Mouse (Mus musculus) megakaryocyte-erythroid progenitor cell, adult 5 weeks (primary cell): ENCODE results near the gene Vwa5b2. TPM values are rescaled to one million over a fixed set of nuclear protein-coding genes. Genes with fewer than 3 reads are reported as not detected.

ENCODE experiments used
- polyA plus RNA-seq: library from polyadenylated mRNA; stranded (reverse); fragments of >175 nt; gene quantifications from 2 replicates; pipeline ENCODE4 v1.2.3, GENCODE M21; 2012

The Vwa5b2 gene
- polyA plus RNA-seq, result 0.02 and 0.19 TPM in 2 replicates

DNA sequence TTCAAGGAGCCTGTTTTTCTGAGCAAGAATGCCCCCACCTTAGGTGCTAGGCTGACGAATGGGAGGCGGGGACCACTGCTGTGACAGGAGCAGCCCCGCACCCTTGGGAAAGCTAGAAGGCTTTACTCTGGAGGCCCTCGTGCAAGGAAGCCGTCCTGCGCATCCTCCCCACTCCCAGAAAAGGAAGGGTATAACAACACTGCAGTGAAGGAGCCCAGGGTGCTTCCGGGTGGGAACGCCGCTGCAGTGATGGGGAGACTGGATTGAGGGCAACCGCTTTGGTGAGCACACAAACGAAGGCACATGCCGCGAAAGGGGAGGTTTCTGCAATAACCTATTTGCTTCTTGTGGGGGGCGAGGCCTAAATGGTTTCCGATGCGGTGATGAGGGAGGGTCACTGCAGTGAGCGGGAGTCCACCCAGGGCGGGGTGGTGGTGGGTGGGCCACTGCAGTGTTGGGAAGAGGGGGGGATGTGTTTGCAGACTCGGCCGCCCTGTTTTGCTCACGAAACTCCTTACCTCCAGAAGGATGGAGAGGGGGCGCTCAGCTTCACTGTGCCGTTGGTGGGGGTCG lies at the start of gene Vwa5b2:
Gene Vwa5b2, plus strand, starts transcription at position 106 of the 573 bp plus-strand sequence.

DNA sequence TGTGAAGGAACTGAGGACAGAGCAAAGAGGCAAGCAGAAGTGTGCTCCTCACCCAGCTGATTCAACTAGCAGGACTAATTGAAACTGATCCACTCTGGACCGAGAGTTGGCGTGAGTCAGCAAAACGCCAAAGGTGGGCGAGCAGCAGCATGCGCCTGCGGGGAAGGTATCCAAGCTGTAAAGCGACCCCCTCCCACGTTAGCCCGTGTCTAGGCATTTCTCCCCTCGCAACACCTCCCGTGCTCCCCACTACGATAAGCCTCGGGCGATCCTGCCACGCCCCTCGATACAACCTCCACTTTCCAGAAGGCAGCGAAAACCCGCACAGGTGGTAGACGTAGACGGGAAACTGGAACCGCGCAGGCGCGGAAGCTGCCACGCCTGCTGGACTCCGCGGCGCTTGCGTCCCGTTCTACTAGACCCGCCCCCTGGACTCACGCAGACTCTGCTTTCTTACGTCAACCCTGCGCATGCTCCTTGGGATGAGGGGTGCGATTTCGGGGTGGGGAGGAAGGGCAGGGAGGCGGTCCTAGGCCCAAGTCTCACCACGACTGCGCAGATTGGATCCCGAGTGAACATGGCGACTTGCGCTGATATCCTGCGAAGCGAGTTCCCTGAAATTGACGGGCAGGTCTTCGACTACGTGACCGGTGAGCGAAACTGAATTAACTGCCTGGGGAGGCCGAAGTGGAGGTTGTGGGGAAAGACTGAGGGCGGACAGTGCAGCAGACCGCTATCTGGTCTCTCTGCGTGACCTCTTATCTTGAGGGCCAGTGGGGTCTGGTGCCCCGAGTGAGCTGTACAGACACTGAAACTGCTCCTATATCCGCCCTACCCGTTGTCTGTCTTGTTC lies 40.9 kb upstream of the Vwa5b2 start, which contains the start of gene Abcf3:
Gene Abcf3, plus strand, starts transcription at position 482 of the 853 bp plus-strand sequence.

DNA sequence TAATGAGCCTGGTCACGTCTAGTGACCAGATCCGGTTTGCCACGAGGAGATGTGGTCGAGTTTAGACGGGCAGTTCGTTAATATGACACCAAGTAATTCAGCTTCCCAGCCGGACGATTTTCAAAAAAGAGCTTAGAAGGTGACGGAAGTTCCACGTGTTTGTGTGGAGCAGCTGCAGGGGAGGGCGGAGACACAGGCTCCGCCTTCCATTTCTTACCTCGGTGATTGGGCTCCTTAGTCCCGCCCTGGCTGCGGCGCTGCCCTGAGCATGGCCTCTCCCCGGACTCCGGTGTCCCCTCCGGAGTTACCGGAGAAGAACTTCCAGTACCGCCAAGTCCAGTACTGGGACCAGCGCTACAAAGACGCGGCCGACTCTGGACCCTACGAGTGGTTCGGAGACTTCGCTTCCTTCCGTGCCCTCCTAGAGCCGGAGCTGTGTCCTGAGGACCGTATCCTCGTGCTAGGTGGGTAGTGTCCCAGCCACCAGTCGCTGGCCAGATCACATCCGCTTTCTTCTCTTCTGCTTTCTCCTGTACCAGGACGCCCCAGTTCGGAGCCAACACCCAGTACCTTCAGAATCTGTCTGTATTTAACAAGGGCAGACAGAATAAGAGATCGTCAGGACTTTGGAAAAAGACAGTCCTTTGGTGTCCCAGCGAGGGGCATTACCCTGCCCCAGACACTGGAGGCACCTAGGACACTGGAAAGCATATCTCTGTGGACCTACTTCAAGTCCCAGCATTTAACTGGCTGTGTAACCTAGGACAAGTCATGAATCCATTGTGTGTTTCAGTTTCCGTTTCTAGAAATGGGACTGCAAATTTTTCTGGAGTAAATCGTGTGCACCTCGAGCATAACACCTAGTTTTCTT lies 22.3 kb downstream of the Vwa5b2 start, which contains the start of the genes Eef1akmt4, Gm49333 and Alg3:
Gene Eef1akmt4, plus strand, starts transcription at position 237 of the 871 bp plus-strand sequence.
Gene Gm49333, plus strand, starts transcription at position 254 of the 871 bp plus-strand sequence.
Gene Alg3, minus strand, starts transcription at position 379 of the 871 bp plus-strand sequence.

DNA sequence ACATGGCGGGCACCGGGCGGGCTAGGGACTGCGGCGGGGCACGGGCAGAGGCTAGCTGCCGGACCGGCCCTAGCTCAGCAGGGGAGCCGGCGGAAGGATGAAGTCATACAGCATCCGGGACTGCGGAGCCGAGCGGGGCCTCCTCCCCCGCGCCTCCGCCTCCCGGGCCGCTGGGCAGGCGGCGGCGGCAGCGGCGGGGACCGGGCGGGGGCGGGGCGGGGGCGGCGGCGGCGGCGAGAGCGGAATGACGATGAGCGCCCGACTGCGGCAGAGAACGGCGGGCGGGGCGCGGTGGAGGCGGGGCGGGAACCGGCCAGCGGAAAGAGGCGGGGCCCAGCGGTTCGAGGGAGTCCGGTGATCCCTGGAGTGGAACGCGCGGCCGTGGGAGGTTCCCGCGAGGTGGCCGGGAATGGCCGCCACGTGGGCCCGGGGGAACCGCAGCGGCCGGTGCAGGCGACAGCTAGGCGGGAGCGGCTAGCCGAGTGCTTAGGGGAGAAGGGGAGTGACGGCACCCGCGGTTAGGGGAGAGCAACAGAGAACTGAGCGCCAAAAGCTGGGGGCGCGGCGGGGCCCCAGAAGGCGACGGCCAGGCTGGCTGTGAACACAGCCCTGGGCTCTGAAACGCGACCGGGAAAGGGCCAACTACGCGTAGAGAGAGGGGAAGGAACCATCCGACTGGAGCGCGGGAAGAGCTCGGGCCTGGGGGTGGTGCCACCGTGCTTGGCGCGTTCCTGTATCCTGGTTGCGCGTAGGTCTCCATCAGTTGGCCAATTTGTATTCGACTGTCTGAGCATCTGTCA lies 32.1 kb downstream of the Vwa5b2 start, which contains the start of gene Camk2n2:
Gene Camk2n2, minus strand, starts transcription at position 97 of the 800 bp plus-strand sequence.

DNA sequence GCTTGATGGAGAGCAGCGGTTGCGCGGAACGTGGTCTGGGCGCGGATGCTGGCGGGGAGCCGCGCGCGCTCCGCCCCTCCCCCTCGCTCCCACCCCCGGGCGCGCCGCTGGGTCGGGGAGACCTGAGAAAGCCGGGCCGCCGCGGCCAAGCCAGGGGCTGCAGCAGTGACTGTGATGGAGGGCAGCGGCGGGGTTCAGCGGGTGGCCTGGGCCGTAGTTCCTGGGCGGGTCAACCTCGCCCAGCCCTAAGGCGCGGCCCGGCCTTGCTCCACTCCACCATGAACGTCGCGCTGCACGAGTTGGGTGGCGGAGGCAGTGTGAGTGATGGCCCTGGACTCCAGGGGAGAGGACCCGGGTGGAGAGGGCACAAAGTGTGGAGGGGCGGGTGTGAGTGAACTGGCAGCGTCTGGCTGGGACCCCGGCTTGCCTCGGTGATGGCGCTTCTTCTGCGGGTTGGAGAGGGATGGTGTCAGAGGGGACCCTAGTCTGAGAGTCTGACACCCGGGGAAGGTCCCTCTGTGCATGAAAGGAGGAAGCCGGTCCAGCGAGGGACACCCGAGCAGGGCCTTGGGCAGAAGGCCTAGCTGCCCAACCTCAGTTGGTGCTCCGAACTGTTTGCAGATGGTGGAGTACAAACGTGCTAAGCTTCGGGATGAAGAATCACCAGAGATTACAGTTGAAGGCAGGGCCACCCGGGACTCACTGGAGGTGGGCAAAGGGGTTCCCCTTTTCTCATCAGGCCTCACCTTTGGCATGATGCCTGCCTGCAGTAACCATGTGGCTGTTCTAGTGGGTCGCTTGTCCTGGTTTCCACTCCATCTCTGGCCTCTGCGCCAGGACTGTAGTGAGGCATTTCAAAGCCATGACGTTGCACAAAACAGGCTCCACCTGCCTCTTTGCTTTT lies 40.7 kb downstream of the Vwa5b2 start, which contains the start of gene Ece2:
Gene Ece2, plus strand, starts transcription at position 98 of the 904 bp plus-strand sequence.

DNA sequence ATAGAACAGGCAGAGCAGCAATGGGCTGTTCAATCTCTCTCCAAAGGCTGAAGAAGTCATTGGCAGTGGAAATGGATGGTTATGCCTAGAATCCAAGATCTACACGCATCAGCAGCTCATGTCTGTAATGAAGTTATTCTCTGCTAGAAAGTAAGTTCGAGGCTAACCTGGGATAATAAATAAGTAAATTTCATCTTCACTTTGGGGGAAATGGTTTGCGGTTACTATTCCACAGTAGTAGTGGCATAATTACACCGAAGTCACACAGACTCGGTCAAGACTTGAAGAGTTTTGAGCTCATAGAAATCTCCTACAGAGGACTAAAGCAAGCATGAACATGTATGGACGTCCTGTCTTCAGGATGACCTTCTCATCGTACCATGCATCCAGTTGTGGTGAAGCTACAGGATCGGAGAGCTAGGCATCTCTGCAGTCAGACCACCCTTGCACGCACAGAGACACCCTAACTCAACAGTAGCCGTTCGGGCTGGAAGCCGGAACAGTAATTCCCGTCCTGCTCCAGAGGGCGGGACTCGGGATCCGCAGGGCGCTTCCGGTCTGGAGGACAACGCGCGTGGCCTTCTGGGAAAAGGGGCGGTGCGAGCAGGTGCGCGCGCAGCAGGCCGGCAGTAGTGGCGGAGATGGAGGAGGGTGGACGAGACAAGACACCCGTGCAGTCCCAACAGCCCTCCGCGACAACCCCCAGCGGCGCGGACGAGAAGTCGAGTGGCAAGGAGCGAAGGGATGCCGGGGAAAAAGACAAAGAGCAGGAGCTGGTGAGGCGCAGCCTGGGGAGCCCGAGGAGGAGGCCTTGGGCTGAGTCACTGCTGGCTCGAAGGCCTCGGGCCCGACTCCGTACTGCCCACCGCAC lies 62.0 kb downstream of the Vwa5b2 start, which contains the start of gene Psmd2:
Gene Psmd2, plus strand, starts transcription at position 577 of the 871 bp plus-strand sequence.

Other genes starting within 250 kb of the Vwa5b2 start
- gene Abcc5, start 163.1 kb upstream of the Vwa5b2 start, polyA plus RNA-seq, result 10.1 and 12.0 TPM in 2 replicates
- gene Eif2b5, start 90.7 kb upstream of the Vwa5b2 start, polyA plus RNA-seq, result 15.3 and 18.8 TPM in 2 replicates
- gene Dvl3, start 72.5 kb upstream of the Vwa5b2 start, polyA plus RNA-seq, result 26.6 and 40.0 TPM in 2 replicates
- gene Ap2m1, start 54.0 kb upstream of the Vwa5b2 start, polyA plus RNA-seq, result 121 and 128 TPM in 2 replicates
- gene Abcf3, start 40.9 kb upstream of the Vwa5b2 start, polyA plus RNA-seq, result 22.5 and 24.3 TPM in 2 replicates
- 7.4 and 10.6 TPM in 2 replicates for gene Eef1akmt4, start 22.1 kb downstream of the Vwa5b2 start, polyA plus RNA-seq
- gene Gm49333, start 22.1 kb downstream of the Vwa5b2 start, polyA plus RNA-seq, result not detected in 2 replicates
- 13.1 and 17.5 TPM in 2 replicates for gene Alg3, start 22.3 kb downstream of the Vwa5b2 start, polyA plus RNA-seq
- 4.1 and 4.3 TPM in 2 replicates for gene Camk2n2, start 31.8 kb downstream of the Vwa5b2 start, polyA plus RNA-seq
- 0.14 and 0.16 TPM in 2 replicates for gene Ece2, start 40.4 kb downstream of the Vwa5b2 start, polyA plus RNA-seq
- gene Psmd2, start 62.2 kb downstream of the Vwa5b2 start, polyA plus RNA-seq, result 220 and 372 TPM in 2 replicates
- gene Eif4g1, start 78.8 kb downstream of the Vwa5b2 start, polyA plus RNA-seq, result 561 and 648 TPM in 2 replicates
- gene Fam131a, start 103.8 kb downstream of the Vwa5b2 start, polyA plus RNA-seq, result 0.90 and 0.92 TPM in 2 replicates
- gene Polr2h, start 128.2 kb downstream of the Vwa5b2 start, polyA plus RNA-seq, result 3.6 and 4.3 TPM in 2 replicates
- gene Clcn2, start 128.3 kb downstream of the Vwa5b2 start, polyA plus RNA-seq, result 8.5 and 12.8 TPM in 2 replicates
- gene Chrd, start 143.7 kb downstream of the Vwa5b2 start, polyA plus RNA-seq, result 0.01 TPM in 2 replicates
- gene Thpo, start 145.0 kb downstream of the Vwa5b2 start, polyA plus RNA-seq, result not detected in 2 replicates